Mouse (Mus musculus) midbrain, embryonic 14.5 days (tissue): ENCODE measurements around the gene Atp8a2. TPM values are rescaled to one million over a fixed set of nuclear protein-coding genes. Genes with fewer than 3 reads are reported as not detected.
A peak's percentile ranks its signal among the peaks of the same experiment; 100 is the strongest.
"Not testable (repeated sequence)": the region's sequence is repeated elsewhere in the genome, so short reads cannot be mapped to it uniquely, and the experiment has no call there.

Source experiments
- ATAC-seq: fragments of 200-750 bp; cut with Nextera tagmentation; 2 replicates; pipeline ENCODE4 v1.8.0; 2017; ENCODE audit warnings: moderate number of reproducible peaks, moderate library complexity; ENCODE audit not compliant: low FRiP score, low TSS enrichment
- DNase-seq: peaks from one replicate; pipeline ENCODE4 v3.0.0-alpha.2; 2015
- H3K27ac ChIP-seq: fragments of 300-500 bp; sonication (generic); replicated peaks from 2 replicates; pipeline ENCODE4 v1.5.1; 2014; ENCODE audit warnings: mild to moderate bottlenecking, low read depth, low read length, moderate library complexity
- H3K27me3 ChIP-seq: fragments of 300-500 bp; sonication (generic); 2 replicates; pipeline ENCODE4 v1.6.1; 2014; ENCODE audit warnings: low read length, control low read depth, mixed read lengths; ENCODE audit not compliant: control insufficient read depth, insufficient read depth
- H3K36me3 ChIP-seq: fragments of 300-500 bp; sonication (generic); 2 replicates; pipeline ENCODE4 v1.6.1; 2014; ENCODE audit warnings: low read length, control low read depth; ENCODE audit not compliant: control insufficient read depth, insufficient read depth
- H3K4me1 ChIP-seq: fragments of 300-500 bp; sonication (generic); 2 replicates; pipeline ENCODE4 v1.6.1; 2014; ENCODE audit warnings: mild to moderate bottlenecking, antibody characterized with exemption, low read length, control low read depth; ENCODE audit not compliant: control insufficient read depth, insufficient read depth
- H3K4me2 ChIP-seq: fragments of 300-500 bp; sonication (generic); 2 replicates; pipeline ENCODE4 v1.6.1; 2014; ENCODE audit warnings: mild to moderate bottlenecking, low read length, moderate library complexity
- H3K4me3 ChIP-seq: fragments of 300-500 bp; sonication (generic); replicated peaks from 2 replicates; pipeline ENCODE4 v1.5.1; 2014; ENCODE audit warnings: low read depth, low read length
- H3K9ac ChIP-seq: fragments of 300-500 bp; sonication (generic); replicated peaks from 2 replicates; pipeline ENCODE4 v1.6.1; 2014; ENCODE audit warnings: mild to moderate bottlenecking, low read length, moderate library complexity
- H3K9me3 ChIP-seq: fragments of 300-500 bp; sonication (generic); 2 replicates; pipeline ENCODE4 v1.6.1; 2016; ENCODE audit warnings: low read length, control low read depth, mixed read lengths; ENCODE audit not compliant: control insufficient read depth
- WGBS: fragments of 180-500 bp; shearing (Covaris S2); extraction: QIAGEN DNeasy Blood & Tissue Kit; methylation state at CpG from one replicate; pipeline ENCODE4 v1.1.7; 2014; 5-methylcytosine and 5-hydroxymethylcytosine counted together
- polyA plus RNA-seq: library from polyadenylated mRNA; unstranded; fragments of >200 nt; fragmentation: Nextera tagmentation; extraction: Ambion mirVana; gene quantifications from 2 replicates; pipeline ENCODE4 v1.2.1, GENCODE M21; 2014

The Atp8a2 gene
- polyA plus RNA-seq, 1 experiment from 2014 or later = 37.1 TPM

DNA sequence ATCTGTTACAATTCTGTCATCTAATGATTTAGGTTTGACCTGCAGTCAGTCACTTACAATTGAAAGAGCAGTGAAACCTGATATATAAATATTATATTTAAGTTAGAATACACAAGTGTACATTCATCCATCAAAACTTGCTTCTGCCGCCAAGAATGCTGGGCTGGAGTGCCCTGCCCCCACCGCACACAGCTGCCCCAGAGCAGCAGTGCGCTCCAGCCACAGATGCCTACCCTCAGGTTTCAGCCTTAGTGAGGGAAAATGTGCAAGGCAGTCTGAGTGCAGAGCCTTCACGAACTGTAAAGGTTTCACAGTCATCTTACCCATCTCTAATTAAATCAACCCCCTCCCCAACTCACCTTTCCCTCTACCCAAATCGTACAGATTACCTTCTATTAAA, 369.6 kb downstream of the Atp8a2 start:
- Histone ChIP-seq H3K36me3 (no peaks in the 10 kb centered on the region), H3K4me2 (no peak overlapping the region), H3K27me3 (no peaks in the 10 kb centered on the region), H3K9ac (no peak overlapping the region), H3K27ac (no peak overlapping the region), H3K4me1 (no peaks in the 10 kb centered on the region), H3K9me3 (no peaks in the 10 kb centered on the region), H3K4me3 (no peak overlapping the region)
- ATAC-seq (no peak), DNase-seq (no peak)
- WGBS = 64% methylated on average over 5 of the region's 5 CpGs

- WGBS = 37% methylated on average over 3 of the region's 3 CpGs
- Histone ChIP-seq H3K9me3 (0 out of 2 replicates have a peak, but pooled peaks cover 5% of the 10 kb centered on the region), H3K27me3 (no peaks in the 10 kb centered on the region), H3K4me2 (no peak overlapping the region), H3K9ac (no peak overlapping the region), H3K36me3 (no peaks in the 10 kb centered on the region), H3K4me3 (no peak overlapping the region), H3K27ac (peak overlapping the region; percentile 49), H3K4me1 (peaks cover 8% of the 10 kb centered on the region)
- ATAC-seq (no peak; the same call in 1 of the 2 replicates), DNase-seq (no peak)
Observed at GRCm38 (mm10) chr14:59820115-59820419, 376.9 kb downstream of the Atp8a2 start.

DNA sequence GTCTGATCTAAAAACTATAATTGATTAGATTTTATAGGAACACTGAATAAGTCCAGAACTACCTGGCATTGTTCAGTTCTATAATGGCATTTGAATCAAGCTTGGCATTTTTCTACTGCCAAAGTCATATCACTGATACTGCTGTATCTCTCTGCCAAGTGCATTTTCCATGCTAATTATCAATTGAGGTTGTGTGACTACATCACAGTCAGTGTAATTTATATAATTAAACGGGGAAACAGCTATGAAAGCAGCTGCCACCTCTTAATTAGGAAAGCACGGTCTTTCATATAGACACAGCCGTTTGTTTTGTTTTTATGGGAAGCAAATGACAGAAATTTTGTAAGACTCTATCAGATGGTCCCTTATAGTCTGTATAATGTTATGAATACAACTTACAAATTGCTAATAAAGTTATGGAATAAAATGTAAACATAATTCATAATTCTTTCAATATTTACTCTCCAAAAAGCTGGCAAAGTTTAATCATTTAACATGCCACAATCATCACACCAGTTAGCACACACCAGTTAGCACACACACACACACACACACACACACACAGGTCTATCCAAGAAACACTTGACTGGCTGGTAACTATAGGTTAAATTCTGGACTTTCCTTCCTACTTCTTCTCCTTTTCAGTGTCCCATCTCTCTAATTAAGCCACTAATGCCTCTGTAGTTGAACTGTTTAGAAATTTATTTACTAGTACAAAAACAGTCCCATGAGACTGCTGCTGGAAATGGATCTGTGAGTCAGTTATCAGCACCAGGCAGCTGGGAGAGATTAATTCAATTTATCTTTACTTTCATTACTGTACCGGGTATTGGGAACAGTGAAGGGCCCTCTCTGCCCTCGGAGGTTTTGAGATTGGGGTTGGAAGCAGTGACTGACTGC, 377.5 kb downstream of the Atp8a2 start:
- no peaks in the 10 kb centered on the region for H3K27me3 ChIP-seq
- no peak overlapping the region for H3K4me3 ChIP-seq
- DNase-seq (peak; percentile 69), ATAC-seq (no peak; the same call in 1 of the 2 replicates)
- H3K4me2 ChIP-seq = no peak overlapping the region
- no peaks in the 10 kb centered on the region for H3K36me3 ChIP-seq
- H3K9ac ChIP-seq = no peak overlapping the region
- H3K27ac ChIP-seq = peak overlapping the region; percentile 49
- peaks cover 8% of the 10 kb centered on the region for H3K4me1 ChIP-seq
- 51% methylated on average over 5 of the region's 5 CpGs for WGBS
- H3K9me3 ChIP-seq = 0 out of 2 replicates have a peak, but pooled peaks cover 5% of the 10 kb centered on the region

DNA sequence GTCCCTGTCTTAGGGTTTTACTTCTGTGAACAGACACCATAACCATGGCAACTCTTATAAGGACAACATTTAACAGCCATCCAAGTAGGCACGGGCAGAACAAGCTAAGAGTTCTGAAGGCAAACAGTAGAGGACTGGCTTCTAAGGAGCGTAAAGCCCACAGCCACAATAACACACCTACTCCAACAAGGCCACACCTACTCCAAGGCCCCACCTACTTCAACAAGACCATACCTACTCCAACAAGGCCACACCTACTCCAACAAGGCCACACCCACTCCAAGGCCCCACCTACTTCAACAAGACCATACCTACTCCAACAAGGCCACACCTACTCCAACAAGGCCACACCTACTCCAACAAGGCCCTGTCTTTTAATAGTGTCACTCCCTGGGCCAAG, 386.7 kb downstream of the Atp8a2 start:
- not testable (repeated sequence) for H3K36me3 ChIP-seq, H3K4me2 ChIP-seq, H3K4me1 ChIP-seq, H3K9me3 ChIP-seq, H3K9ac ChIP-seq, H3K4me3 ChIP-seq, H3K27me3 ChIP-seq, ATAC-seq, H3K27ac ChIP-seq, DNase-seq
- WGBS = 86% methylated on average over 2 of the region's 2 CpGs

DNA sequence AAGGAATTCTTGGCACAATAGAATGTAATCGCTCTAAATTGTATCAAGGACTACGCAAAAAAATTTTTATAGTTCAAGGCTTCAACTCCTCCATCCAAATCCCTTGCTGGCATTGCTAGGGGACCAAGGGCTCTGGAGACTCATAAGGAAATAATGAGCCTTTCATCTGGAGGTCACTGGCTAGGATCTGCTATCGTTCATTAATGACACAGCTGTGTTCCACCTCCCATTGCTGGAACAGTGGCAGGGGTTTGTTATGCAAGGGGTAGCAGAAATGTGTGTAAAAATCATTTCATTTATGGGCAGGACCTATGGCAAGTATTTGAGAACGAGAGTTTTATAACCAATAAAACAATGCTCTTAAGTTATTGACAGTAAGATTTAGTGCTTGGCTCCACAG, 387.2 kb downstream of the Atp8a2 start:
- Histone ChIP-seq H3K27ac (no peak overlapping the region), H3K9ac (no peak overlapping the region), H3K27me3 (no peaks in the 10 kb centered on the region), H3K36me3 (no peaks in the 10 kb centered on the region), H3K4me1 (no peaks in the 10 kb centered on the region), H3K4me2 (no peak overlapping the region), H3K4me3 (no peak overlapping the region), H3K9me3 (no peaks in the 10 kb centered on the region)
- WGBS = 83% methylated on average over 4 of the region's 4 CpGs
- DNase-seq (no peak), ATAC-seq (no peak)

- no peaks in the 10 kb centered on the region for H3K4me1 ChIP-seq
- H3K27ac ChIP-seq = no peak overlapping the region
- no peak overlapping the region for H3K4me3 ChIP-seq
- H3K27me3 ChIP-seq = no peaks in the 10 kb centered on the region
- H3K9me3 ChIP-seq = no peaks in the 10 kb centered on the region
- no peaks in the 10 kb centered on the region for H3K36me3 ChIP-seq
- 88% methylated on average over 7 of the region's 7 CpGs for WGBS
- no peak for DNase-seq
- no peak overlapping the region for H3K4me2 ChIP-seq
- no peak overlapping the region for H3K9ac ChIP-seq
- no peak for ATAC-seq
Observed at GRCm38 (mm10) chr14:59807528-59808300, 389.3 kb downstream of the Atp8a2 start.

GRCm38 (mm10) chr14:59806910-59807309, 390.1 kb downstream of the Atp8a2 start:
- no peaks in the 10 kb centered on the region for H3K9me3 ChIP-seq
- H3K9ac ChIP-seq = no peak overlapping the region
- H3K4me2 ChIP-seq = no peak overlapping the region
- no peaks in the 10 kb centered on the region for H3K36me3 ChIP-seq
- H3K27me3 ChIP-seq = no peaks in the 10 kb centered on the region
- peak; percentile 21 for DNase-seq
- 64% methylated on average over 4 of the region's 4 CpGs for WGBS
- H3K27ac ChIP-seq = no peak overlapping the region
- no peak overlapping the region for H3K4me3 ChIP-seq
- H3K4me1 ChIP-seq = no peaks in the 10 kb centered on the region
- no peak for ATAC-seq

DNA sequence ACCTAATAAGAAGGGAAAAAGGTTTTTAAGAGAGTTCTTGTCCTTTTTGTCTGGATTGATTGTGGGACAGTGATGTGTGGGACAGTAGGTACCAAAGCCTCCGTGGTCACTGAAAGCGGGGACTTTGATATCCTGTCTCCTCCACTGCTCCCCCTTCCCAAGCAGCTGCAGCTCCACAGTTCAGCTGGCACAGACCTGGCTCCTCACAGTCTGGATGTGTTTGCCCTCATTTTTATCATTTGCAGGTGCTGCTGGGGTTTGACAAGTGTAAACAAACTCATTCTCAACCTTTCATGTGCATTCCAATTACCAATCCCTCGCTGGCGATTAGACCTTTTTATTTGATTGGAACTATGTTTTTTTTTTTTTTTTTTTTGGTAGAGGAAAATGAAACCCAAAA, 390.8 kb downstream of the Atp8a2 start:
- H3K9me3 ChIP-seq = no peaks in the 10 kb centered on the region
- H3K27ac ChIP-seq = no peak overlapping the region
- H3K4me1 ChIP-seq = no peaks in the 10 kb centered on the region
- no peak overlapping the region for H3K4me2 ChIP-seq
- DNase-seq (no peak), ATAC-seq (no peak)
- H3K4me3 ChIP-seq = no peak overlapping the region
- no peaks in the 10 kb centered on the region for H3K36me3 ChIP-seq
- no peak overlapping the region for H3K9ac ChIP-seq
- 78% methylated on average over 4 of the region's 4 CpGs for WGBS
- H3K27me3 ChIP-seq = no peaks in the 10 kb centered on the region
